Mouse (Mus musculus) liver, embryonic 13.5 days (tissue): ENCODE data around the gene Shank2. TPM values are rescaled to one million over a fixed set of nuclear protein-coding genes. Genes with fewer than 3 reads are reported as not detected.
A peak's percentile ranks its signal among the peaks of the same experiment; 100 is the strongest.

Experiments used
- ATAC-seq: fragments of 200-750 bp; cut with Nextera tagmentation; 2 replicates; pipeline ENCODE4 v1.8.0; 2017; ENCODE audit warnings: low read depth, mild to moderate bottlenecking, moderate number of reproducible peaks, moderate library complexity
- DNase-seq: peaks from one replicate; pipeline ENCODE4 v3.0.0; 2022
- H3K27ac ChIP-seq: fragments of 300-500 bp; sonication (generic); 2 replicates; pipeline ENCODE4 v1.5.1; 2015; ENCODE audit warnings: moderate library complexity, mild to moderate bottlenecking, inconsistent platforms
- H3K27me3 ChIP-seq: fragments of 300-500 bp; sonication (generic); 2 replicates; pipeline ENCODE4 v1.6.1; 2015; ENCODE audit warnings: mild to moderate bottlenecking, inconsistent platforms
- H3K36me3 ChIP-seq: fragments of 300-500 bp; sonication (generic); 2 replicates; pipeline ENCODE4 v1.6.1; 2015; ENCODE audit warnings: mild to moderate bottlenecking, inconsistent platforms
- H3K4me1 ChIP-seq: fragments of 300-500 bp; sonication (generic); replicated peaks from 2 replicates; pipeline ENCODE4 v1.6.1; 2015; ENCODE audit warnings: inconsistent platforms
- H3K4me2 ChIP-seq: fragments of 300-500 bp; sonication (generic); 2 replicates; pipeline ENCODE4 v1.6.1; 2015; ENCODE audit warnings: inconsistent platforms, mild to moderate bottlenecking, moderate library complexity
- H3K4me3 ChIP-seq: fragments of 300-500 bp; sonication (generic); replicated peaks from 2 replicates; pipeline ENCODE4 v1.5.1; 2015; ENCODE audit warnings: mild to moderate bottlenecking, inconsistent platforms
- H3K9ac ChIP-seq: fragments of 300-500 bp; sonication (generic); 2 replicates; pipeline ENCODE4 v1.6.1; 2015; ENCODE audit warnings: mild to moderate bottlenecking, inconsistent platforms
- H3K9me3 ChIP-seq: fragments of 300-500 bp; sonication (generic); replicated peaks from 2 replicates; pipeline ENCODE4 v1.6.1; 2016; ENCODE audit warnings: inconsistent platforms
- WGBS: fragments of 180-500 bp; shearing (Covaris S2); methylation state at CpG from one replicate; pipeline ENCODE4 v1.1.7; 2015; ENCODE audit not compliant: insufficient replicate concordance; 5-methylcytosine and 5-hydroxymethylcytosine counted together
- microRNA-seq: library from miRNA; unstranded; fragments of <30 nt; microRNA quantifications from one replicate; pipeline ENCODE4, GENCODE M21; 2016
- polyA plus RNA-seq: library from polyadenylated mRNA; unstranded; fragments of >200 nt; fragmentation: Nextera tagmentation; extraction: Ambion mirVana; gene quantifications from 2 replicates; pipeline ENCODE4 v1.2.1, GENCODE M21; 2015

The Shank2 gene
- polyA plus RNA-seq, 1 experiment from 2014 or later, result 0.30 TPM

- no peak for ATAC-seq
- Histone ChIP-seq H3K36me3 (peaks cover 19% of the 10 kb centered on the region), H3K4me3 (peak overlapping the region; percentile 81; the same call in 1 of the 2 replicates), H3K27ac (peak overlapping the region; percentile 71; the same call in 1 of the 2 replicates), H3K4me2 (peak overlapping the region; percentile 94; the same call in 1 of the 2 replicates), H3K27me3 (no peaks in the 10 kb centered on the region), H3K9me3 (no peaks in the 10 kb centered on the region), H3K9ac (peak overlapping the region; percentile 90; the same call in 1 of the 2 replicates), H3K4me1 (peaks cover 38% of the 10 kb centered on the region)
- DNase-seq, result no peak
- WGBS, result 78% methylated on average over 5 of the region's 5 CpGs
These were observed 467.0 kb downstream of the Shank2 start for GRCm38 (mm10) chr7:144468741-144469140.

- peak overlapping the region; percentile 90 for H3K9ac ChIP-seq
- H3K4me1 ChIP-seq, result peaks cover 38% of the 10 kb centered on the region
- peak overlapping the region; percentile 71 for H3K27ac ChIP-seq
- H3K4me3 ChIP-seq, result peak overlapping the region; percentile 81
- peak overlapping the region; percentile 94 for H3K4me2 ChIP-seq
- H3K27me3 ChIP-seq, result no peaks in the 10 kb centered on the region
- ATAC-seq (no peak), DNase-seq (no peak)
- WGBS, result 36% methylated on average over 4 of the region's 4 CpGs
- H3K9me3 ChIP-seq, result no peaks in the 10 kb centered on the region
- H3K36me3 ChIP-seq, result peaks cover 15% of the 10 kb centered on the region
These were observed 467.5 kb downstream of the Shank2 start for GRCm38 (mm10) chr7:144469181-144469641.

DNA sequence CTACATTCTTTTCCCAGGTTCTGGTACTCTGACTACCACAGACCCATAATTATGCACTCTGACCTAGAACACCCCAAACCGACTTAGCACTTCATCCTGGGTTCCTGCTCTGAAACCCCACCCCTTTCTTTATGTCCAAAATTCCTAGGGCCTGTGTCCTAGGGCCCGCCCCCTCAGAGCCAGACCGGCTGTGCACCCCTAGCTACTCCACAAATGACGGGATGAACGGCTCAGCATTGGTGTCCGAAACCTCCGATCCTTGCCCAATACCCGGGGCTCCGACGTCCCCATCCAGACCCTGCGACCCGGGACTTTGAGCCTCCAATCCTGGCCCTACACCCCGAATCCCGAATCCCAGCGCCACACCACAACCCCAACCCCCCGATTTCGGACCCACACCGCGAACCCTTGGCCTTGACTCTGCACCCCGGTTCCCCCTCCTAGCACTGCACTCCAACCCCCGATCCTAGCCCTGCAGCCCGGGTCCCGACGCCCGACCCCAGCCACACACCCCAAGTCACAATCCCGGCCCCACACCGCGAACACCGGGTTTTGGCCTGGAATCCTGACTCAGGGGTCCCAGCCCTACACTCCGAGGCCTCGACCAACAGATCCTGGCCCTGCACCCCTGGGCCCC, 468.3 kb downstream of the Shank2 start:
- 7% methylated on average over 31 of the region's 31 CpGs for WGBS

GRCm38 (mm10) chr7:144470545-144471059, 468.9 kb downstream of the Shank2 start, which contains the start of gene Cttn:
TSS of gene Cttn (minus strand) at chr7:144471009.
- peak; percentile 91 for ATAC-seq
- 1% methylated on average over 30 of the region's 30 CpGs for WGBS
- Histone ChIP-seq H3K4me3 (peak within 1 kb of the TSS; percentile 81), H3K4me1 (peaks cover 38% of the 10 kb centered on the region), H3K36me3 (peaks cover 5% of the 10 kb centered on the region), H3K9ac (peak within 1 kb of the TSS; percentile 90), H3K27ac (peak within 1 kb of the TSS; percentile 71), H3K9me3 (no peaks in the 10 kb centered on the region), H3K27me3 (no peaks in the 10 kb centered on the region), H3K4me2 (peak within 1 kb of the TSS; percentile 94)
- peak; percentile 81 for DNase-seq

More for the DNA sequence above, 468.3 kb downstream of the Shank2 start:
- ATAC-seq (peak; percentile 8), DNase-seq (no peak)
- H3K36me3 ChIP-seq, result peaks cover 8% of the 10 kb centered on the region
- H3K4me2 ChIP-seq, result peak overlapping the region; percentile 94
- H3K9me3 ChIP-seq, result no peaks in the 10 kb centered on the region
- peak overlapping the region; percentile 81 for H3K4me3 ChIP-seq
- no peaks in the 10 kb centered on the region for H3K27me3 ChIP-seq
- peak overlapping the region; percentile 71 for H3K27ac ChIP-seq
- H3K9ac ChIP-seq, result peak overlapping the region; percentile 90
- H3K4me1 ChIP-seq, result peaks cover 38% of the 10 kb centered on the region

GRCm38 (mm10) chr7:144471103-144471502, 469.4 kb downstream of the Shank2 start:
- DNase-seq (no peak), ATAC-seq (no peak)
- H3K9me3 ChIP-seq, result no peaks in the 10 kb centered on the region
- H3K9ac ChIP-seq, result peak overlapping the region; percentile 90
- H3K36me3 ChIP-seq, result peaks cover 8% of the 10 kb centered on the region
- peak overlapping the region; percentile 81 for H3K4me3 ChIP-seq
- peaks cover 38% of the 10 kb centered on the region for H3K4me1 ChIP-seq
- H3K4me2 ChIP-seq, result peak overlapping the region; percentile 94
- H3K27ac ChIP-seq, result 0 out of 2 replicates have a peak overlapping the region, but pooled peaks have one; percentile 71
- no peaks in the 10 kb centered on the region for H3K27me3 ChIP-seq
- 51% methylated on average over 2 of the region's 2 CpGs for WGBS

DNA sequence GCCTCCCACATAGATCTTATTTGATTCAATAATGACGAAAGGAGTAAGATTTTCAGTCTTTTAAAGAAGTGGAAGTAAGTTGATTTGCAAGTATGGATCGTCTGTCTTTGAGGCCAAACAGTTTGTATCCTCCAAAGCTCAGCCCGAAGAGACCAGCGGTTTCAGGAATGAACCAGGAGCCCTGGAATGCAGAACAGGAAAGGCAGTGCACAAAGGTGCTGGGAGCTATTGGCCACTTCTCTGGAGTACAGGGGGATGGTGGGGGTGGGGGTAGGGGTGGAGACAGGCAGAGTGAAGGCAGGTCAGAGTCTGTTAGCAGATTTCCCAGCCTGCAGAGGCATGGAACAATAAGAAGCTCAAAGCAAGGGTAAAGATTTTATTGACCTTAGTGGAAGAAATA, 471.8 kb downstream of the Shank2 start:
- Histone ChIP-seq H3K27me3 (no peaks in the 10 kb centered on the region), H3K27ac (no peak overlapping the region)

More for the DNA sequence above, 471.8 kb downstream of the Shank2 start:
- DNase-seq, result no peak
- 65% methylated on average over 4 of the region's 4 CpGs for WGBS
- Histone ChIP-seq H3K9ac (no peak overlapping the region), H3K4me2 (no peak overlapping the region), H3K4me3 (no peak overlapping the region), H3K9me3 (no peaks in the 10 kb centered on the region), H3K36me3 (peaks cover 26% of the 10 kb centered on the region), H3K4me1 (peaks cover 29% of the 10 kb centered on the region)
- ATAC-seq, result no peak

Small RNA genes lying within 50 kb of the gene (microRNA-seq; reads per million reads assigned to microRNA genes)
- 57.3 reads per million, percentile 45 among the genes with 10 or more reads in this experiment for gene Mir3105

Other genes starting within 250 kb of the Shank2 start
- gene Osbpl5, start 244.9 kb upstream of the Shank2 start, polyA plus RNA-seq, result 2.4 and 2.8 TPM in 2 replicates
- gene Mrgprg, start 234.9 kb upstream of the Shank2 start, polyA plus RNA-seq, result not detected in 2 replicates
- 0.17 and 0.28 TPM in 2 replicates for gene Mrgpre, start 217.4 kb upstream of the Shank2 start, polyA plus RNA-seq
- gene Nadsyn1, start 179.1 kb upstream of the Shank2 start, polyA plus RNA-seq, result 7.0 and 7.7 TPM in 2 replicates
- gene Dhcr7, start 178.8 kb upstream of the Shank2 start, polyA plus RNA-seq, result 38.0 and 52.5 TPM in 2 replicates
- not detected in 2 replicates for gene Gm498, start 135.1 kb upstream of the Shank2 start, polyA plus RNA-seq